Mouse (Mus musculus): ENCODE data around the gene Gm21913. TPM values are rescaled to one million over a fixed set of nuclear protein-coding genes. Genes with fewer than 3 reads are reported as not detected.
"Not testable (repeated sequence)": the region's sequence is repeated elsewhere in the genome, so short reads cannot be mapped to it uniquely, and the experiment has no call there.

Gene Gm21913
- not detected in 2 replicates for total RNA-seq (2015; ENCODE audit: low replicate concordance)
- not detected in 2 replicates for total RNA-seq (2017; ENCODE audit: low replicate concordance)

GRCm38 (mm10) chrY:74623596-74623995 lies at the start of gene Gm21913:
Gene Gm21913, plus strand, starts transcription at chrY:74623896.
- not testable (repeated sequence) for ATAC-seq (replicated peaks; ENCODE audit: low FRiP score, poor library complexity, severe bottlenecking)

Other genes with a start within 250 kb of the Gm21913 start
- gene Gm29110, start 153.4 kb upstream of the Gm21913 start, total RNA-seq (2015; ENCODE audit: low replicate concordance) = not detected in 2 replicates
- not detected in 2 replicates for gene Gm29110, start 153.4 kb upstream of the Gm21913 start, total RNA-seq (2017; ENCODE audit: low replicate concordance)

Data from erythroid progenitor cell, adult 5-6 weeks (primary cell).